Mouse (Mus musculus): Measurements from ENCODE around the gene Hspa4. TPM values are rescaled to one million over a fixed set of nuclear protein-coding genes. Genes with fewer than 3 reads are reported as not detected.

The Hspa4 gene
- polyA plus RNA-seq, 1 experiment from 2014 or later: 86.5 TPM

GRCm38 (mm10) chr11:53254428-53254827 lies 45.8 kb downstream of the Hspa4 start:
- 91% methylated on average over 3 of the region's 3 CpGs for WGBS
- H3K27ac ChIP-seq (replicated peaks; ENCODE audit: low read depth, low read length): no peak overlapping the region
- H3K9me3 ChIP-seq (ENCODE audit: control insufficient read depth, low read length): no peaks in the 10 kb centered on the region
- no peak for ATAC-seq (ENCODE audit: low read depth)
- no peak for DNase-seq (ENCODE audit: low spot score)
- H3K4me3 ChIP-seq (ENCODE audit: low read depth, low read length): no peak overlapping the region
- H3K36me3 ChIP-seq (ENCODE audit: control insufficient read depth, insufficient read depth, low read length): no peaks in the 10 kb centered on the region
- no peaks in the 10 kb centered on the region for H3K27me3 ChIP-seq (replicated peaks; ENCODE audit: control insufficient read depth, insufficient read depth, low read length)
- H3K9ac ChIP-seq (ENCODE audit: low read depth, low read length): no peak overlapping the region
- H3K4me1 ChIP-seq (ENCODE audit: control insufficient read depth, insufficient read depth, low read length): no peaks in the 10 kb centered on the region
- no peak overlapping the region for H3K4me2 ChIP-seq (ENCODE audit: low read depth, low read length)

- ATAC-seq (ENCODE audit: low read depth) (peak; percentile 20; the same call in 1 of the 2 replicates), DNase-seq (ENCODE audit: low spot score) (peak; percentile 3)
- Histone ChIP-seq H3K9ac (ENCODE audit: low read depth, low read length) (no peak overlapping the region), H3K4me2 (ENCODE audit: low read depth, low read length) (no peak overlapping the region), H3K27ac (replicated peaks; ENCODE audit: low read depth, low read length) (no peak overlapping the region), H3K4me3 (ENCODE audit: low read depth, low read length) (no peak overlapping the region), H3K4me1 (ENCODE audit: control insufficient read depth, insufficient read depth, low read length) (no peaks in the 10 kb centered on the region), H3K36me3 (ENCODE audit: control insufficient read depth, insufficient read depth, low read length) (no peaks in the 10 kb centered on the region), H3K9me3 (ENCODE audit: control insufficient read depth, low read length) (no peaks in the 10 kb centered on the region), H3K27me3 (replicated peaks; ENCODE audit: control insufficient read depth, insufficient read depth, low read length) (no peaks in the 10 kb centered on the region)
- 77% methylated on average over 12 of the region's 12 CpGs for WGBS
These were observed 47.8 kb downstream of the Hspa4 start for GRCm38 (mm10) chr11:53252186-53253119.

DNA sequence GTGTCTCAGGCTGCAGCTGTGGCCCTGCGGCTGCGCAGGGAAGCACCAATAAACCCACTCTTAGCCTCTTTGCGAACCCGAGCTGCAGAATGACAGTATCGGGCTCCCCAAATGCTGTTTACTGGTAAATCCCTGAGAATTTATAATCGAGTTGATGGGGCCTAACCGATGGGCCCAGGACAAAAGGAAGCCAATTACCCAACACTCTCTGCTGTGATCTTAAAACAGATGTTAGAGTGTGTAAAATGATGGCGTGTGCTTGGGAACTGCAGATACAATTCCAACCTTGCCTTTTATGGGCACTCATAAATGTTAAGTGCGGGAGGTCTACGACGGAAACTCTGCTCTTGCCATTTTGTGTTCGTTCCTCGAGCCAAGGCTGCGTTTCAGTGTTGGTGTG lies 49.5 kb downstream of the Hspa4 start:
- Histone ChIP-seq H3K9me3 (ENCODE audit: control insufficient read depth, low read length) (no peaks in the 10 kb centered on the region), H3K27me3 (replicated peaks; ENCODE audit: control insufficient read depth, insufficient read depth, low read length) (no peaks in the 10 kb centered on the region), H3K27ac (replicated peaks; ENCODE audit: low read depth, low read length) (no peak overlapping the region), H3K4me2 (ENCODE audit: low read depth, low read length) (no peak overlapping the region), H3K9ac (ENCODE audit: low read depth, low read length) (no peak overlapping the region), H3K4me1 (ENCODE audit: control insufficient read depth, insufficient read depth, low read length) (no peaks in the 10 kb centered on the region), H3K36me3 (ENCODE audit: control insufficient read depth, insufficient read depth, low read length) (no peaks in the 10 kb centered on the region), H3K4me3 (ENCODE audit: low read depth, low read length) (no peak overlapping the region)
- 74% methylated on average over 14 of the region's 14 CpGs for WGBS
- ATAC-seq (ENCODE audit: low read depth) (no peak), DNase-seq (ENCODE audit: low spot score) (no peak)

GRCm38 (mm10) chr11:53249686-53250085 lies 50.6 kb downstream of the Hspa4 start:
- Histone ChIP-seq H3K9ac (ENCODE audit: low read depth, low read length) (no peak overlapping the region), H3K4me3 (ENCODE audit: low read depth, low read length) (no peak overlapping the region), H3K4me2 (ENCODE audit: low read depth, low read length) (no peak overlapping the region), H3K27me3 (replicated peaks; ENCODE audit: control insufficient read depth, insufficient read depth, low read length) (no peaks in the 10 kb centered on the region), H3K36me3 (ENCODE audit: control insufficient read depth, insufficient read depth, low read length) (no peaks in the 10 kb centered on the region), H3K9me3 (ENCODE audit: control insufficient read depth, low read length) (no peaks in the 10 kb centered on the region), H3K27ac (replicated peaks; ENCODE audit: low read depth, low read length) (no peak overlapping the region), H3K4me1 (ENCODE audit: control insufficient read depth, insufficient read depth, low read length) (no peaks in the 10 kb centered on the region)
- WGBS: 64% methylated on average over 5 of the region's 5 CpGs
- ATAC-seq (ENCODE audit: low read depth) (no peak), DNase-seq (ENCODE audit: low spot score) (peak; percentile 4)

- H3K4me3 ChIP-seq (ENCODE audit: low read depth, low read length): no peak overlapping the region
- WGBS: 58% methylated on average over 2 of the region's 2 CpGs
- no peak for ATAC-seq (ENCODE audit: low read depth)
These were observed 54.7 kb downstream of the Hspa4 start for GRCm38 (mm10) chr11:53245561-53245960.

GRCm38 (mm10) chr11:53243199-53243598 lies 57.1 kb downstream of the Hspa4 start:
- Histone ChIP-seq H3K4me2 (ENCODE audit: low read depth, low read length) (no peak overlapping the region), H3K36me3 (ENCODE audit: control insufficient read depth, insufficient read depth, low read length) (no peaks in the 10 kb centered on the region), H3K9ac (ENCODE audit: low read depth, low read length) (no peak overlapping the region), H3K4me3 (ENCODE audit: low read depth, low read length) (no peak overlapping the region), H3K27ac (replicated peaks; ENCODE audit: low read depth, low read length) (no peak overlapping the region), H3K27me3 (replicated peaks; ENCODE audit: control insufficient read depth, insufficient read depth, low read length) (no peaks in the 10 kb centered on the region), H3K4me1 (ENCODE audit: control insufficient read depth, insufficient read depth, low read length) (no peaks in the 10 kb centered on the region), H3K9me3 (ENCODE audit: control insufficient read depth, low read length) (no peaks in the 10 kb centered on the region)
- DNase-seq (ENCODE audit: low spot score) (peak; percentile 5), ATAC-seq (ENCODE audit: low read depth) (no peak)
- 45% methylated on average over 11 of the region's 11 CpGs for WGBS

More at GRCm38 (mm10) chr11:53245561-53245960, 54.7 kb downstream of the Hspa4 start:
- Histone ChIP-seq H3K4me1 (ENCODE audit: control insufficient read depth, insufficient read depth, low read length) (no peaks in the 10 kb centered on the region), H3K9me3 (ENCODE audit: control insufficient read depth, low read length) (no peaks in the 10 kb centered on the region), H3K27ac (replicated peaks; ENCODE audit: low read depth, low read length) (no peak overlapping the region), H3K27me3 (replicated peaks; ENCODE audit: control insufficient read depth, insufficient read depth, low read length) (no peaks in the 10 kb centered on the region), H3K9ac (ENCODE audit: low read depth, low read length) (no peak overlapping the region), H3K36me3 (ENCODE audit: control insufficient read depth, insufficient read depth, low read length) (no peaks in the 10 kb centered on the region), H3K4me2 (ENCODE audit: low read depth, low read length) (no peak overlapping the region)
- no peak for DNase-seq (ENCODE audit: low spot score)

DNA sequence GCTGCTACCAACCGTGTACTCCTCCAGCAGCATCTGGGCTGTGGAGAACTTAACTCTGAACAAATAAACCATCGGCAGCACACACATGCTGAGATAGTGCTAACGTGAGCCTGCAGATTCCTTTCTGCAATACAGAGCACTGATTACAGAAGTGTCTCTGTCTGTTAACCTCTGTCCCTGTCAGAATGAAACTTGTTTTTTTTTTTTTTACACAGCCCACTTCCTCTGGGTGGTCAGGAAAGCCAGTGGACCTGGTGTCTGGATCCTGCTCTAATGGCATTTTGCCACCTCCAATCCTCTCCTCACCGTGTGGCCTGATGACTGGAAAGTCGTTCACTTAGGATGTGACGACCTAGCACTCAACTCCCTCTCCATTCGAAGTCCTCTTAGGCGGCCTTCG lies 66.7 kb downstream of the Hspa4 start:
- H3K9me3 ChIP-seq (ENCODE audit: control insufficient read depth, low read length): no peaks in the 10 kb centered on the region
- WGBS: 73% methylated on average over 9 of the region's 9 CpGs
- H3K4me1 ChIP-seq (ENCODE audit: control insufficient read depth, insufficient read depth, low read length): no peaks in the 10 kb centered on the region
- ATAC-seq (ENCODE audit: low read depth): no peak
- DNase-seq (ENCODE audit: low spot score): no peak
- no peak overlapping the region for H3K4me3 ChIP-seq (ENCODE audit: low read depth, low read length)
- no peak overlapping the region for H3K9ac ChIP-seq (ENCODE audit: low read depth, low read length)
- H3K27me3 ChIP-seq (replicated peaks; ENCODE audit: control insufficient read depth, insufficient read depth, low read length): no peaks in the 10 kb centered on the region
- H3K36me3 ChIP-seq (ENCODE audit: control insufficient read depth, insufficient read depth, low read length): no peaks in the 10 kb centered on the region
- H3K27ac ChIP-seq (replicated peaks; ENCODE audit: low read depth, low read length): no peak overlapping the region
- no peak overlapping the region for H3K4me2 ChIP-seq (ENCODE audit: low read depth, low read length)

DNA sequence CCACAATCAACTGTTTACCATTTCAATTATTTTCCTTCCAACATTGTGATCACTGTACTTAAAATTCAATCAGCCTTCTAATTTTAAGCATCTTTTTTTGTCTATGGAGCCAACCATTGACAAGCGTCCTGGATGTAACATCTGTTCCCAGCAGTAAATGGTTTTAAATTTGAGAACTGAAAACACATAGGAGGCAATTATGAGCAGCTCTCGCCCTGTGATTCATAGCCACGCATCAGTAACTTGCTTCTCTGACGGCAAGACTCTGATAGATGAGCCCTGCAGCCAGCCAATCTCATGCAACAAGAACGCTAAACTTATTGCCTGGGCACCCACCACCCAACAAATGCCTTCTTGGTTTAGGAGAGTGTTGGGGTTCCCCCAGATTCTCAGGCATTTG lies 68.4 kb downstream of the Hspa4 start:
- no peak overlapping the region for H3K27ac ChIP-seq (replicated peaks; ENCODE audit: low read depth, low read length)
- no peak overlapping the region for H3K4me2 ChIP-seq (ENCODE audit: low read depth, low read length)
- H3K9ac ChIP-seq (ENCODE audit: low read depth, low read length): no peak overlapping the region
- WGBS: 74% methylated on average over 5 of the region's 5 CpGs
- no peaks in the 10 kb centered on the region for H3K27me3 ChIP-seq (replicated peaks; ENCODE audit: control insufficient read depth, insufficient read depth, low read length)
- H3K9me3 ChIP-seq (ENCODE audit: control insufficient read depth, low read length): no peaks in the 10 kb centered on the region
- H3K4me1 ChIP-seq (ENCODE audit: control insufficient read depth, insufficient read depth, low read length): no peaks in the 10 kb centered on the region
- DNase-seq (ENCODE audit: low spot score) (no peak), ATAC-seq (ENCODE audit: low read depth) (no peak)
- H3K4me3 ChIP-seq (ENCODE audit: low read depth, low read length): no peak overlapping the region
- H3K36me3 ChIP-seq (ENCODE audit: control insufficient read depth, insufficient read depth, low read length): no peaks in the 10 kb centered on the region

DNA sequence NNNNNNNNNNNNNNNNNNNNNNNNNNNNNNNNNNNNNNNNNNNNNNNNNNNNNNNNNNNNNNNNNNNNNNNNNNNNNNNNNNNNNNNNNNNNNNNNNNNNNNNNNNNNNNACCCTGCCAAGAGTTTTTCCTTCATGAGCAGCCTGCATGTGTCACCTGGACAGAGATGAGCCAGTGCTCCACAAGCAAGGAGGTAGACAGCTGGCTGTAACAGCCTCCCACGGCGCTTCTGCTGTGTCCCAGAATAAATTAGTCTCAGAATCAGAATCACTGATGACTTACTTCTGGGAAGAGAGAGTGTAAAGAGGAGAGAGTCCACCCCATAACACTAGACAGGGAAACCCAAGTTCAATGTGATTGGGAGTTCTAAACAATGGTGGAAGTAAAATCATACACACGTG lies 71.2 kb downstream of the Hspa4 start:
- no peak overlapping the region for H3K9ac ChIP-seq (ENCODE audit: low read depth, low read length)
- no peaks in the 10 kb centered on the region for H3K9me3 ChIP-seq (ENCODE audit: control insufficient read depth, low read length)
- H3K4me1 ChIP-seq (ENCODE audit: control insufficient read depth, insufficient read depth, low read length): no peaks in the 10 kb centered on the region
- H3K4me3 ChIP-seq (ENCODE audit: low read depth, low read length): no peak overlapping the region
- H3K27ac ChIP-seq (replicated peaks; ENCODE audit: low read depth, low read length): no peak overlapping the region
- H3K27me3 ChIP-seq (replicated peaks; ENCODE audit: control insufficient read depth, insufficient read depth, low read length): no peaks in the 10 kb centered on the region
- ATAC-seq (ENCODE audit: low read depth) (no peak), DNase-seq (ENCODE audit: low spot score) (no peak)
- H3K4me2 ChIP-seq (ENCODE audit: low read depth, low read length): no peak overlapping the region
- H3K36me3 ChIP-seq (ENCODE audit: control insufficient read depth, insufficient read depth, low read length): no peaks in the 10 kb centered on the region
- 79% methylated on average over 3 of the region's 3 CpGs for WGBS
